Mouse (Mus musculus): ENCODE measurements around the gene Krt19. TPM values are rescaled to one million over a fixed set of nuclear protein-coding genes. Genes with fewer than 3 reads are reported as not detected.

Krt19 gene
- 4.8 and 5.1 TPM in 2 replicates for polyA plus RNA-seq (2014; fragmentation: Nextera tagmentation; extraction: Ambion mirVana)

DNA sequence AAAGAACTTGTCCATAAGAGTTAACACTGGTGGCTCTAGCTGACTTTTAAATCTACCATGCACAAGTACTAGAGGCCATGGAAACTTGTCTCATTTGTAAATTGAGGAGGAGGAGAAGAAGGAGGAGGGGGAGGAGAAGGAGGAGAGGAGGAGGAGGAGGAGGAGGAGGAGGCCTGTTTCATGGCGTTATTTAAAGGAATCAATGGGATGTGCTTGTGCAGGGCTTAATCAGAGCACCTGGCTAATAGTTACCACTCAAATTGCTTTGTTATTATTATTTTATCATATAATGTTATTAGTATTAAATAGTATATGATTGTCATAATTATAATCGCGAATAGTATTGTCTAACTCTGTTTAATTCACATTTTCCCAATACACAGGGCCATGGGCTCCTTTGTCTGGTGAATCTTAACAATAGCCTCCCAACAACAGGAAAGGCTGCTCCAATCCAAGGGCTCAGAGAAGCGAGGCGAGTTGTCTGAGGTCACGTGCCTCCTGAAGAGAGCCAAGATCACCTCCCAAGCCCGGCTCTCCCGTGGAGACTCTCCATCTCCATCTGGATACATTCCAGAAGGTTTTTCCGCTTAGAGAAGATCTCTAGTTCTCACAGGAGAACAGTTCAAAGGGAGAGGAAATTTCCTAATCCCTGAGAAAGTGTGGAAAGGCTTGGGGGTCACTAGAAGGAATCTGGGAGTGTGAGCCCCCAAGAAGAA, at the start of gene Krt19:
Gene Krt19, minus strand, starts transcription at position 51 of the 716 bp plus-strand sequence.
- ATAC-seq (ENCODE audit: low FRiP score) (no peak), DNase-seq (ENCODE audit: low spot score) (no peak)
- Histone ChIP-seq H3K36me3 (ENCODE audit: control insufficient read depth, insufficient read depth, low read length) (no peaks in the 10 kb centered on the region), H3K27ac (ENCODE audit: low read depth, low read length) (no peak within 1 kb of the TSS), H3K27me3 (ENCODE audit: control insufficient read depth, insufficient read depth, low read length) (peaks cover 23% of the 10 kb centered on the region), H3K9ac (ENCODE audit: low read depth, low read length) (no peak within 1 kb of the TSS), H3K4me3 (ENCODE audit: low read depth, low read length) (no peak within 1 kb of the TSS), H3K9me3 (ENCODE audit: control insufficient read depth, low read length) (no peaks in the 10 kb centered on the region), H3K4me1 (replicated peaks; ENCODE audit: control insufficient read depth, insufficient read depth, low read length) (0 out of 2 replicates have a peak, but pooled peaks cover 4% of the 10 kb centered on the region), H3K4me2 (replicated peaks; ENCODE audit: low read depth, low read length) (no peak within 1 kb of the TSS)
- 45% methylated on average over 9 of the region's 9 CpGs for whole genome bisulfite sequencing

DNA sequence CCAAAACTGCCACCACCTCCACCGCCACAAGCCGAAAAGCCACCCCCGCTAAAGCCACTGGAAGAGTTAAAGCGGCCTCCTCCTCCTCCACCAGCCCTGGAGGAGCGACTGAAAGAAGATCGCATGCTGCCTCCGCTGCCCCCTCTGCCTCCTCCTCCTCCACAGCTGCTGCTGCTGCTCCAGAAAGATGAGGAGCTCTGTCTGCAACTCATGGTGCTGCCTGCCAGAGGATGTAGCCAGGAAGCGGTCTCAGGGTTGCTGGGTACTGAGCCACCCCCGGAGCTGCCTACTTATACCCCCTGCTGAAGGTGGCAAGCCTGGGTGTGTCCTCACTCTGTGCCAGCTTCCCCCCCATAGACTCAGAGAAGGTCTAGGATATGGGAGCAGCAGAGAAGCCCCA, 44.5 kb upstream of the Krt19 start, which contains the start of gene Krt9:
Gene Krt9, minus strand, starts transcription at position 255 of the 400 bp plus-strand sequence.
- no peak within 1 kb of the TSS for H3K4me3 ChIP-seq (ENCODE audit: low read depth, low read length)
- WGBS, result 66% methylated on average over 9 of the region's 9 CpGs
- ATAC-seq (ENCODE audit: low FRiP score) (no peak), DNase-seq (ENCODE audit: low spot score) (no peak)
- H3K36me3 ChIP-seq (ENCODE audit: control insufficient read depth, insufficient read depth, low read length), result no peaks in the 10 kb centered on the region
- H3K27me3 ChIP-seq (ENCODE audit: control insufficient read depth, insufficient read depth, low read length), result no peaks in the 10 kb centered on the region
- H3K4me1 ChIP-seq (replicated peaks; ENCODE audit: control insufficient read depth, insufficient read depth, low read length), result no peaks in the 10 kb centered on the region
- no peak within 1 kb of the TSS for H3K27ac ChIP-seq (ENCODE audit: low read depth, low read length)
- no peak within 1 kb of the TSS for H3K4me2 ChIP-seq (replicated peaks; ENCODE audit: low read depth, low read length)
- no peaks in the 10 kb centered on the region for H3K9me3 ChIP-seq (ENCODE audit: control insufficient read depth, low read length)
- H3K9ac ChIP-seq (ENCODE audit: low read depth, low read length), result no peak within 1 kb of the TSS

- Histone ChIP-seq H3K4me3 (ENCODE audit: low read depth, low read length) (no peak overlapping the region), H3K9ac (ENCODE audit: low read depth, low read length) (no peak overlapping the region), H3K27ac (ENCODE audit: low read depth, low read length) (no peak overlapping the region), H3K9me3 (ENCODE audit: control insufficient read depth, low read length) (no peaks in the 10 kb centered on the region), H3K27me3 (ENCODE audit: control insufficient read depth, insufficient read depth, low read length) (no peaks in the 10 kb centered on the region), H3K4me1 (replicated peaks; ENCODE audit: control insufficient read depth, insufficient read depth, low read length) (no peaks in the 10 kb centered on the region), H3K4me2 (replicated peaks; ENCODE audit: low read depth, low read length) (no peak overlapping the region), H3K36me3 (ENCODE audit: control insufficient read depth, insufficient read depth, low read length) (no peaks in the 10 kb centered on the region)
- no peak for DNase-seq (ENCODE audit: low spot score)
- ATAC-seq (ENCODE audit: low FRiP score), result no peak
- WGBS, result 93% methylated on average over 3 of the region's 3 CpGs
These were observed 43.4 kb upstream of the Krt19 start for GRCm38 (mm10) chr11:100191820-100192219.

GRCm38 (mm10) chr11:100186736-100187135, 38.3 kb upstream of the Krt19 start:
- no peaks in the 10 kb centered on the region for H3K36me3 ChIP-seq (ENCODE audit: control insufficient read depth, insufficient read depth, low read length)
- H3K27me3 ChIP-seq (ENCODE audit: control insufficient read depth, insufficient read depth, low read length), result no peaks in the 10 kb centered on the region
- H3K9ac ChIP-seq (ENCODE audit: low read depth, low read length), result no peak overlapping the region
- no peaks in the 10 kb centered on the region for H3K9me3 ChIP-seq (ENCODE audit: control insufficient read depth, low read length)
- DNase-seq (ENCODE audit: low spot score) (no peak), ATAC-seq (ENCODE audit: low FRiP score) (no peak)
- no peak overlapping the region for H3K4me3 ChIP-seq (ENCODE audit: low read depth, low read length)
- WGBS, result 84% methylated on average over 8 of the region's 8 CpGs
- H3K4me1 ChIP-seq (replicated peaks; ENCODE audit: control insufficient read depth, insufficient read depth, low read length), result no peaks in the 10 kb centered on the region
- no peak overlapping the region for H3K27ac ChIP-seq (ENCODE audit: low read depth, low read length)
- H3K4me2 ChIP-seq (replicated peaks; ENCODE audit: low read depth, low read length), result no peak overlapping the region

DNA sequence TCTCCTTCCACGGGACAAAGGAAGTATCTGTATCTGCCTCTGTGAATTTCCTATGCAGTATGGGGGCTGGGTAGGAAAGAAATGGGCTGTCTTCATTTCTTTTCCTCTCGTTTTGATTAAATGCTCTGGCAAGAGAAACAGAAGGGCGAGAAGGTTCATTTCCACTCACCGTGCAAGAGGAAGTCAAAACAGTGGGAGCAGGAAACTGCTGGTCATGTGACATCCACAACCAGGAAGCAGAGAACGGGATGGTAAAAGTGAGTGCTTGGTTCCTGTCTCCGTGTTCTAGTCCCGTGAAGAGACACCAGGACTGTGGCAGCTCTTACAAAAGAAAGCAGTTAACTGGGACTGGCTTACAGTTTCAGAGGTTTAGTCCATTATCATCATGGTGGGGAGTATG, 33.3 kb upstream of the Krt19 start:
- Histone ChIP-seq H3K27me3 (ENCODE audit: control insufficient read depth, insufficient read depth, low read length) (no peaks in the 10 kb centered on the region), H3K36me3 (ENCODE audit: control insufficient read depth, insufficient read depth, low read length) (no peaks in the 10 kb centered on the region), H3K9me3 (ENCODE audit: control insufficient read depth, low read length) (no peaks in the 10 kb centered on the region), H3K4me1 (replicated peaks; ENCODE audit: control insufficient read depth, insufficient read depth, low read length) (no peaks in the 10 kb centered on the region), H3K4me3 (ENCODE audit: low read depth, low read length) (no peak overlapping the region), H3K4me2 (replicated peaks; ENCODE audit: low read depth, low read length) (no peak overlapping the region), H3K9ac (ENCODE audit: low read depth, low read length) (no peak overlapping the region), H3K27ac (ENCODE audit: low read depth, low read length) (no peak overlapping the region)
- DNase-seq (ENCODE audit: low spot score), result no peak
- WGBS, result 80% methylated on average over 7 of the region's 7 CpGs
- ATAC-seq (ENCODE audit: low FRiP score), result no peak

- no peak for ATAC-seq (ENCODE audit: low FRiP score)
These were observed 30.8 kb upstream of the Krt19 start for GRCm38 (mm10) chr11:100179260-100179659.

DNA sequence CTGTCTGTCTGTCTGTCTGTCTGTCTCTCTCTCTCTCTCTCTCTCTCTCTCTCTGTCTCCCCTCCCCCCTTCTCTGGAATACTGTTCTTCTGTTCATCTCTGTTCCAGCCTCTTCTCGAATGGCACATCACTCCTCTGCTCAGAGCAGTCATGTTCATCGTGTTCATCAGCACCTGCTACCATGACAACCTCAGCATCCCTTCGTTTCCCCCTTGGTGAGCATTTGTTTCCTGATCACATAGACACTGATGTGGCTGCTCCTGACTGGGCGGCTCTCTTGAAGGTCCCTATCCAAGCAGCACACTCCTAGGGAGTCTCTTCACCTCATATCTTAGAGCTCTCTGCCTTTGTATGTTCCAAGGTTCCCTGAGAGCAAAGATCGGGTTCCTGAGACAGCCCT, 29.8 kb upstream of the Krt19 start:
- DNase-seq (ENCODE audit: low spot score), result no peak
- Histone ChIP-seq H3K27ac (ENCODE audit: low read depth, low read length) (no peak overlapping the region), H3K4me2 (replicated peaks; ENCODE audit: low read depth, low read length) (no peak overlapping the region), H3K4me3 (ENCODE audit: low read depth, low read length) (no peak overlapping the region), H3K4me1 (replicated peaks; ENCODE audit: control insufficient read depth, insufficient read depth, low read length) (no peaks in the 10 kb centered on the region), H3K36me3 (ENCODE audit: control insufficient read depth, insufficient read depth, low read length) (no peaks in the 10 kb centered on the region), H3K9ac (ENCODE audit: low read depth, low read length) (no peak overlapping the region), H3K27me3 (ENCODE audit: control insufficient read depth, insufficient read depth, low read length) (no peaks in the 10 kb centered on the region), H3K9me3 (ENCODE audit: control insufficient read depth, low read length) (no peaks in the 10 kb centered on the region)
- 84% methylated on average over 5 of the region's 5 CpGs for WGBS
- no peak for ATAC-seq (ENCODE audit: low FRiP score)

More at GRCm38 (mm10) chr11:100179260-100179659, 30.8 kb upstream of the Krt19 start:
- no peak for DNase-seq (ENCODE audit: low spot score)
- Histone ChIP-seq H3K4me2 (replicated peaks; ENCODE audit: low read depth, low read length) (no peak overlapping the region), H3K27me3 (ENCODE audit: control insufficient read depth, insufficient read depth, low read length) (no peaks in the 10 kb centered on the region), H3K4me3 (ENCODE audit: low read depth, low read length) (no peak overlapping the region), H3K4me1 (replicated peaks; ENCODE audit: control insufficient read depth, insufficient read depth, low read length) (no peaks in the 10 kb centered on the region), H3K27ac (ENCODE audit: low read depth, low read length) (no peak overlapping the region), H3K9me3 (ENCODE audit: control insufficient read depth, low read length) (no peaks in the 10 kb centered on the region), H3K36me3 (ENCODE audit: control insufficient read depth, insufficient read depth, low read length) (no peaks in the 10 kb centered on the region), H3K9ac (ENCODE audit: low read depth, low read length) (no peak overlapping the region)
- 79% methylated on average over 3 of the region's 3 CpGs for WGBS

DNA sequence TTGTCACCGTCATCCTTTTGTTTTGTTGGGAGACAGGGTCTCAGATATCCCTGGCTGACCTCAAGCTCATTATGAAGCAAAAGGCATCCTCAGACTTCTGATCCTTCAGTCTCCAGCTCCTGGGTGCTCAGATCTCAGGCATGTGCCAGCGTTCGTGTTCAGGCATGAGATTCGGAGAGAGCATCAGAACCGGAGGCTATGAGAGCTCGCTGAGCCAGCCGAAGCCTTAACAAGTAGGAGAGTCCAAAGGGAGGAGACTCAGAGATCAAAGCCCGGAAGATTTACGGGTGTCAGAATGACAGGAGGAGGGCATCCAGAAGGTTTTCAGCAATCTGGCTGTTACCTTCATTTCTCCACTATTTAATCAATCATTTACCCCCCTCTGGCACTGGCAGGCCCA, 28.3 kb upstream of the Krt19 start:
- Histone ChIP-seq H3K36me3 (ENCODE audit: control insufficient read depth, insufficient read depth, low read length) (no peaks in the 10 kb centered on the region), H3K4me1 (replicated peaks; ENCODE audit: control insufficient read depth, insufficient read depth, low read length) (no peaks in the 10 kb centered on the region), H3K27me3 (ENCODE audit: control insufficient read depth, insufficient read depth, low read length) (no peaks in the 10 kb centered on the region), H3K27ac (ENCODE audit: low read depth, low read length) (no peak overlapping the region), H3K9ac (ENCODE audit: low read depth, low read length) (no peak overlapping the region), H3K4me3 (ENCODE audit: low read depth, low read length) (no peak overlapping the region), H3K9me3 (ENCODE audit: control insufficient read depth, low read length) (no peaks in the 10 kb centered on the region), H3K4me2 (replicated peaks; ENCODE audit: low read depth, low read length) (no peak overlapping the region)
- ATAC-seq (ENCODE audit: low FRiP score) (no peak), DNase-seq (ENCODE audit: low spot score) (no peak)
- WGBS, result 75% methylated on average over 9 of the region's 9 CpGs
